Mouse (Mus musculus) naive thymus-derived CD4-positive, alpha-beta T cell, adult 2 months (primary cell): ENCODE data around the gene Tra2b.
A peak's percentile ranks its signal among the peaks of the same experiment; 100 is the strongest.
"Not testable (repeated sequence)": the region's sequence is repeated elsewhere in the genome, so short reads cannot be mapped to it uniquely, and the experiment has no call there.

Experiments used
- DNase-seq: peaks from one replicate; pipeline ENCODE4 v3.0.0-alpha.2; 2011; ENCODE audit warnings: low read depth

Gene Tra2b

GRCm38 (mm10) chr16:22265849-22266376, at the start of gene Tra2b:
Gene Tra2b (minus strand): TSS chr16:22266005.
- DNase-seq, result peak; percentile 99

GRCm38 (mm10) chr16:22310649-22311048, 44.8 kb upstream of the Tra2b start:
- DNase-seq, result peak; percentile 41

GRCm38 (mm10) chr16:22302606-22303005, 36.8 kb upstream of the Tra2b start:
- peak; percentile 73 for DNase-seq

- DNase-seq, result no peak
Measured at GRCm38 (mm10) chr16:22301378-22301777, 35.6 kb upstream of the Tra2b start.

- DNase-seq, result no peak
Measured at GRCm38 (mm10) chr16:22296901-22297300, 31.1 kb upstream of the Tra2b start.

- DNase-seq, result not testable (repeated sequence)
Measured at GRCm38 (mm10) chr16:22294812-22295211, 29.0 kb upstream of the Tra2b start.

GRCm38 (mm10) chr16:22293600-22293999, 27.8 kb upstream of the Tra2b start:
- peak; percentile 50 for DNase-seq

- DNase-seq, result no peak
Measured at GRCm38 (mm10) chr16:22292394-22292793, 26.6 kb upstream of the Tra2b start.

GRCm38 (mm10) chr16:22289643-22290042, 23.8 kb upstream of the Tra2b start:
- no peak for DNase-seq

- no peak for DNase-seq
Measured at GRCm38 (mm10) chr16:22286996-22287395, 21.2 kb upstream of the Tra2b start.

GRCm38 (mm10) chr16:22276536-22276935, 10.7 kb upstream of the Tra2b start:
- DNase-seq, result no peak

- no peak for DNase-seq
Measured at GRCm38 (mm10) chr16:22275142-22275541, 9.3 kb upstream of the Tra2b start.

GRCm38 (mm10) chr16:22270491-22270890, 4.7 kb upstream of the Tra2b start:
- no peak for DNase-seq

- no peak for DNase-seq
Measured at GRCm38 (mm10) chr16:22266384-22266783, 579 bp upstream of the Tra2b start.

GRCm38 (mm10) chr16:22264962-22265848, 600 bp downstream of the Tra2b start:
- DNase-seq, result peak; percentile 93

- peak; percentile 65 for DNase-seq
Measured at GRCm38 (mm10) chr16:22264232-22264961, 1.4 kb downstream of the Tra2b start.

GRCm38 (mm10) chr16:22263124-22263523, 2.7 kb downstream of the Tra2b start:
- peak; percentile 34 for DNase-seq

GRCm38 (mm10) chr16:22261563-22261962, 4.2 kb downstream of the Tra2b start:
- peak; percentile 26 for DNase-seq

GRCm38 (mm10) chr16:22260423-22261143, 5.2 kb downstream of the Tra2b start:
- peak; percentile 28 for DNase-seq

- peak; percentile 34 for DNase-seq
Measured at GRCm38 (mm10) chr16:22252255-22252654, 13.6 kb downstream of the Tra2b start.

GRCm38 (mm10) chr16:22250307-22250706, 15.5 kb downstream of the Tra2b start:
- peak; percentile 21 for DNase-seq

- DNase-seq, result peak; percentile 23
Measured at GRCm38 (mm10) chr16:22249754-22250153, 16.1 kb downstream of the Tra2b start.
